Mouse (Mus musculus) limb, embryonic 10.5 days (tissue): Measurements from ENCODE around the gene Twsg1. TPM values are rescaled to one million over a fixed set of nuclear protein-coding genes. Genes with fewer than 3 reads are reported as not detected.

Experiments used
- DNase-seq: peaks from one replicate; pipeline ENCODE4 v3.0.0-alpha.2; 2017; ENCODE audit warnings: low spot score
- H3K27ac ChIP-seq: fragments of 300-500 bp; sonication (generic); 2 replicates; pipeline ENCODE4 v1.5.1; 2016; ENCODE audit warnings: mild to moderate bottlenecking
- H3K27me3 ChIP-seq: fragments of 300-500 bp; sonication (generic); 2 replicates; pipeline ENCODE4 v1.6.1; 2016; ENCODE audit warnings: low read depth, mild to moderate bottlenecking; ENCODE audit not compliant: poor library complexity, severe bottlenecking
- H3K36me3 ChIP-seq: fragments of 300-500 bp; sonication (generic); 2 replicates; pipeline ENCODE4 v1.6.1; 2016; ENCODE audit warnings: mild to moderate bottlenecking, moderate library complexity
- H3K4me1 ChIP-seq: fragments of 300-500 bp; sonication (generic); 2 replicates; pipeline ENCODE4 v1.6.1; 2016
- H3K4me3 ChIP-seq: fragments of 300-500 bp; sonication (generic); 2 replicates; pipeline ENCODE4 v1.5.1; 2016; ENCODE audit warnings: mild to moderate bottlenecking, moderate library complexity
- H3K9me3 ChIP-seq: fragments of 300-500 bp; sonication (generic); replicated peaks from 2 replicates; pipeline ENCODE4 v1.6.1; 2016; ENCODE audit warnings: mild to moderate bottlenecking
- WGBS: fragments of 180-500 bp; shearing (Covaris S2); methylation state at CpG from one replicate; pipeline ENCODE4 v1.1.7; 2016; 5-methylcytosine and 5-hydroxymethylcytosine counted together
- polyA plus RNA-seq: library from polyadenylated mRNA; unstranded; fragments of >200 nt; fragmentation: Nextera tagmentation; extraction: Ambion mirVana; gene quantifications from 2 replicates; pipeline ENCODE4 v1.2.1, GENCODE M21; 2016

The Twsg1 gene
- polyA plus RNA-seq, 1 experiment from 2014 or later, result 109 TPM

DNA sequence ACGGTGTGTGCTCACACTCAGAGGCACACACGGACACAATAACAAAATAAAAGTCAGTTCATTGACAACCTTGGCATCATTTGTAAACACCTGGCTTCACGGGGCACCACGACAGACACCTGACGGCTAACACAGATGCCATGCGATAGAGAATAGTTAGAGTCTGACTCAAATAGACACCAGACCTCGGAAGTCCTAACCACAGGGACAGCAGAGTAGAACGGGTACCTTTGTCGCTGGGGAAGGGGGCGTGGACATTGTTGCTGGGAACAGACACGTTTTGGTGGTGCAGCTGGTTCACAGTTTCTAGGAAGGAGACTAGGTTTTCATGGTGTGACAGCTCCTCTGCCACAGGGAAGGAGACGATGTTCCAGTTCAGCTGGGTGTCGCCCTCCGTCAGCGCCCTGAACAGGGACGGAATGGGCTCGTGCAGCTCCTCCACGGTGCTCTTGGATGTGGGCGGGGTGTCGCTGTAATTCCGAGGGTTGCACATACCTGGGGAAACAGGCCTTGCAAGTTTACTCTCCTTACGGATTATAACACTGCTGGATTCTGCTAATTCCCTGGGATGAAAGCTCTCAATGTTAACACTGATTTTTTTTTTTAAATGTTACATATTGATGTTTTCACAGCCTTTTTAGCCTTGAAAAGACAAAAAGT, 21.6 kb downstream of the Twsg1 start:
- WGBS, result 89% methylated on average over 22 of the region's 22 CpGs
- no peaks in the 10 kb centered on the region for H3K27me3 ChIP-seq
- H3K36me3 ChIP-seq, result peaks cover 80% of the 10 kb centered on the region
- H3K4me3 ChIP-seq, result no peak overlapping the region
- H3K9me3 ChIP-seq, result no peaks in the 10 kb centered on the region
- DNase-seq, result no peak
- no peak overlapping the region for H3K27ac ChIP-seq
- no peaks in the 10 kb centered on the region for H3K4me1 ChIP-seq

DNA sequence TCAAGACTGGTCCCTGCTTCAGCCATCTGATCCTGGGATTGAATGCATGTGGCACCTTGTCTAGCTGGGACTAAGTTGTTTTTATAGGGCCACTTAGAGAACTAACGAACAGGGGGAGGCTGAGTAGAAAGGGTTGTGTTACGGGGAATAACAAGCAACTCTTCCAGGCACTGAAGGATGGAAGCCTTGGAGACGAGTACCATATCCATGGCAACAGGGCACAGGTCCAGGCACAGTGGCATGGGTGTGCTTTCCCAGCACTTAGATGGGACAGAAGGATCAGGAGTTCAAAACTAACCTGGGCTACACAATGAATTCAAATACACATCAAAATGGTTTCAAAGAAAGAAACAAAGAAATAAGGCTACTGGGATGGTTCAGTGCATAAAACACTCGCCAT, 23.9 kb downstream of the Twsg1 start:
- no peaks in the 10 kb centered on the region for H3K9me3 ChIP-seq
- no peak overlapping the region for H3K27ac ChIP-seq
- H3K36me3 ChIP-seq, result peaks cover 78% of the 10 kb centered on the region
- no peak for DNase-seq
- 75% methylated on average over 4 of the region's 4 CpGs for WGBS
- H3K4me1 ChIP-seq, result no peaks in the 10 kb centered on the region
- H3K27me3 ChIP-seq, result no peaks in the 10 kb centered on the region
- H3K4me3 ChIP-seq, result no peak overlapping the region

DNA sequence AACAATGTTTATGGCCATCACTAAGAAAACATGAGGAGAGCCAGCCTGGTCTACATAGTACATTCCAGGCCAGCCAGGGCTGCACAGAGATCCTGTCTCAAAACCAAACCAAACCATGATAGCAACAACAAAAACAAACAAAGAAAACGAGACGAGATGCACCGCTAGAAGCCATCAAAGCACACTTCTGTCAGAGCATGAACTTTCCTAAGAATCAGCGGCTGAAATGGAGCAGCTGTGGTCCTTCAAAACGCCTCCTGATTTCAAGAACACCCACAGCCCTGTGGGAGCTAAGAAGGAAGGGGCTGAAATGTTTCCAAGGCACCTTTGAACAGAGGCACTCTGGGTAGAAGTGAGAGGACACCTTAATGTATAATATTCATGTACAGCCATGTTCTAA, 26.8 kb downstream of the Twsg1 start:
- no peak overlapping the region for H3K27ac ChIP-seq
- no peak for DNase-seq
- H3K27me3 ChIP-seq, result no peaks in the 10 kb centered on the region
- no peaks in the 10 kb centered on the region for H3K4me1 ChIP-seq
- H3K36me3 ChIP-seq, result peaks cover 84% of the 10 kb centered on the region
- H3K4me3 ChIP-seq, result no peak overlapping the region
- no peaks in the 10 kb centered on the region for H3K9me3 ChIP-seq
- WGBS, result 77% methylated on average over 5 of the region's 5 CpGs

DNA sequence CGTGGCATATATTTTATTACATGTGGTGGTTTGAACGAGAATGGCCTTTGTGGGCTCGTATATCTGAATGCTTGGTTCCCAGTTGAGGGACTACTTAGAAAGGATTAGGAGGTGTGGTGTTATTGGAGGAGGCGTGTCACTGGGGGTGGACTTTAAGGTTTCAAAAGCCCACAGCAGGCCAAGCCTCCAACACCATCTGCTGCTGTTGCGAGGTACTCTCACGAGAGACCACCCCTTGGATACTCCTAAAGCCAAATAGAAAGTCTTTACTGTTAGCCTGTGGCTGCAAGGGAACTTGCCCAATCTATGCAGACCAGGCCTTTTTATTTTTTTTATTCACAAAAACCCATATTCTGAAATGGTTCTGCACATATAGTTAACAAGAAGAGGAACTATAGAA, 29.1 kb downstream of the Twsg1 start:
- Histone ChIP-seq H3K27me3 (no peaks in the 10 kb centered on the region), H3K4me3 (no peak overlapping the region), H3K27ac (no peak overlapping the region), H3K9me3 (no peaks in the 10 kb centered on the region), H3K36me3 (peaks cover 71% of the 10 kb centered on the region), H3K4me1 (no peaks in the 10 kb centered on the region)
- 89% methylated on average over 6 of the region's 6 CpGs for WGBS
- no peak for DNase-seq

GRCm38 (mm10) chr17:65919235-65919634, 31.8 kb downstream of the Twsg1 start:
- H3K27ac ChIP-seq, result no peak overlapping the region
- no peaks in the 10 kb centered on the region for H3K9me3 ChIP-seq
- WGBS, result 83% methylated on average over 3 of the region's 3 CpGs
- H3K36me3 ChIP-seq, result peaks cover 45% of the 10 kb centered on the region
- DNase-seq, result no peak
- peaks cover 2% of the 10 kb centered on the region for H3K4me1 ChIP-seq
- H3K27me3 ChIP-seq, result no peaks in the 10 kb centered on the region
- H3K4me3 ChIP-seq, result no peak overlapping the region

DNA sequence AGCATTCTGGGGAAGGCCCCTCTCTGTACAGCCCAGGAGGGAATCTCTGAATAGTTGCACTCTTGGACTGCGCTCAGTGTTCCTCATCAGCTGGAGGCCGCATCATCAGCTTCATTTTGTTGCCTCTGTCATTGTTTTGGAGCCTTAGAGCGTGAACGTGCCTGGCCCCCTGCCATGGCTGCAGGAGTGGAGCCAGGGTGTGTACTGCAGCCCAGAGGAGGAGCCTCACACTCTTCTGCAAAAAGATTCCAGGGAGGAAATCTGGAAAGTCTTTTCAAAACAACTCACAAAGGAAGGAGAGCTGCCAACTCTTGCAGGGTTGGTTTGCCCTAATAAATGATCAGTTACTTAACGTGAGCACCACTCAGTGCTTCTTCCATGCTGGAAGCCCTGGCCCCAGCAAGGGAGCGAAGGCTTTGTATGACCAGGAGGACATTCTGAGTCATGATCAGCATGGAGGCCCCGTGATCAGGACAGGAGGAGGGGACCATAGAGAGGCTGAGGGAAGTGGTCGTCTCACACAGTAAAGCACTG, 34.8 kb downstream of the Twsg1 start:
- Histone ChIP-seq H3K4me1 (peaks cover 12% of the 10 kb centered on the region), H3K36me3 (peaks cover 18% of the 10 kb centered on the region), H3K27me3 (no peaks in the 10 kb centered on the region), H3K27ac (no peak overlapping the region), H3K4me3 (no peak overlapping the region), H3K9me3 (no peaks in the 10 kb centered on the region)
- 77% methylated on average over 8 of the region's 8 CpGs for WGBS
- DNase-seq, result no peak

DNA sequence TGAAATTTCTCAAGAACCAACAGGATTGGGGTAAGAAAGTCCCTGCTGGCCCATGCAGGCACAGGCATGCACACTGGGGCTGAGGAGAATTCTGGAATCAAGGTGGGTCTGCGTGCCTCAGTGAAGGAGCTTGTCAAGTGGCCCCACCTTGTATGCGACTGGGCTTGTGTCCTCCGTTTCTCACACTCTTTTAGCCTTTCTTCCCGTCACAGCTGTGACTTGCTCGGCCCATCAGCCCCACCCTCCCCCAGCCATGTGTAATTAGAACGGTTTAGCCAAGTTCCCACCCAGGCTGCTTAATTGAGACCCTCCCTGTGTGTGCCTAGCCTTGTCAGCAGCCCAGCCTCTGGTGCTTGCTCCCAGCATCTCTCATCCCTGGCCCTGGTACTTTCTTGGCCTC, 36.9 kb downstream of the Twsg1 start:
- Histone ChIP-seq H3K4me3 (no peak overlapping the region), H3K4me1 (peaks cover 15% of the 10 kb centered on the region), H3K36me3 (peaks cover 8% of the 10 kb centered on the region), H3K27me3 (no peaks in the 10 kb centered on the region), H3K27ac (no peak overlapping the region), H3K9me3 (no peaks in the 10 kb centered on the region)
- WGBS, result 42% methylated on average over 6 of the region's 6 CpGs
- no peak for DNase-seq

GRCm38 (mm10) chr17:65912202-65912601, 38.8 kb downstream of the Twsg1 start:
- Histone ChIP-seq H3K4me3 (no peak overlapping the region), H3K4me1 (peaks cover 17% of the 10 kb centered on the region), H3K27me3 (no peaks in the 10 kb centered on the region), H3K9me3 (no peaks in the 10 kb centered on the region), H3K27ac (no peak overlapping the region), H3K36me3 (no peaks in the 10 kb centered on the region; the same call in 1 of the 2 replicates)
- 89% methylated on average over 2 of the region's 2 CpGs for WGBS
- DNase-seq, result no peak

GRCm38 (mm10) chr17:65911285-65912069, 39.5 kb downstream of the Twsg1 start:
- no peaks in the 10 kb centered on the region for H3K27me3 ChIP-seq
- H3K36me3 ChIP-seq, result no peaks in the 10 kb centered on the region; the same call in 1 of the 2 replicates
- WGBS, result 70% methylated on average over 15 of the region's 15 CpGs
- no peaks in the 10 kb centered on the region for H3K9me3 ChIP-seq
- no peak overlapping the region for H3K4me3 ChIP-seq
- peaks cover 24% of the 10 kb centered on the region for H3K4me1 ChIP-seq
- DNase-seq, result no peak
- H3K27ac ChIP-seq, result peak overlapping the region; percentile 56; the same call in 1 of the 2 replicates

GRCm38 (mm10) chr17:65908270-65908669, 42.8 kb downstream of the Twsg1 start:
- H3K36me3 ChIP-seq, result 0 out of 2 replicates have a peak, but pooled peaks cover 2% of the 10 kb centered on the region
- H3K9me3 ChIP-seq, result 0 out of 2 replicates have a peak, but pooled peaks cover 1% of the 10 kb centered on the region
- no peak overlapping the region for H3K4me3 ChIP-seq
- no peak overlapping the region for H3K27ac ChIP-seq
- H3K27me3 ChIP-seq, result no peaks in the 10 kb centered on the region
- H3K4me1 ChIP-seq, result peaks cover 24% of the 10 kb centered on the region
- no peak for DNase-seq

- Histone ChIP-seq H3K36me3 (0 out of 2 replicates have a peak, but pooled peaks cover 2% of the 10 kb centered on the region), H3K27me3 (no peaks in the 10 kb centered on the region), H3K4me3 (no peak overlapping the region), H3K4me1 (peaks cover 24% of the 10 kb centered on the region), H3K27ac (peak overlapping the region; percentile 28; the same call in 1 of the 2 replicates), H3K9me3 (0 out of 2 replicates have a peak, but pooled peaks cover 1% of the 10 kb centered on the region)
- no peak for DNase-seq
- WGBS, result 68% methylated on average over 11 of the region's 11 CpGs
These were observed 44.1 kb downstream of the Twsg1 start for GRCm38 (mm10) chr17:65906895-65907401.

DNA sequence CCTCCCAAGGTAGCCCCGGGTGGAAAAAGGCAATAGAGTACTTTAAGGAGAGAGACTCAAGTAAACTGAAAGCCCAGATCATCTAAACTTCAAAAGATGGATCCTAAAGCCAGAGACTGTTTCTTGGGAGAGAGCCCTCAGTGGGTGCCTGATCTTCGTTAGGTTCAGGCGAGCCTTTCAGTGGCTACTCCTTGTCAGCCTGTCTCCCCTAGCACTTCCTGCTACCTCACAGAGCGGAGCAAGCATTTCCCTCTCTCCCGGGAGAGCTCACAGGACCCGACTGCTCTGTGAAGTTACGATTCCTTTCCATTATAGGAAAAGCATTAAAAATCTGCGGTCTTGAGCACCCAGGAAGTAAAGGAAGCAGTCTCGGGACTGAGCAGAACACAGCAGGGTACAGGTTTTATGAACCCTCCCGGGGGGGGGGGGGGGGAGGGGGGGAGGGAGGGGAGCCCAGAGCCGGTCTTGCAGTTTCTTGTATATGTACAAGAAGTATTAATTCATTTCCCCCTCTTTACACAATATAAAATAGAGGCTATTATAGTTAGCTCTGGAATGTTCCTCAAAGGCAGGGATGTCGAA, 44.6 kb downstream of the Twsg1 start:
- DNase-seq, result no peak
- Histone ChIP-seq H3K4me3 (no peak overlapping the region), H3K27ac (peak overlapping the region; percentile 28; the same call in 1 of the 2 replicates), H3K27me3 (no peaks in the 10 kb centered on the region), H3K9me3 (0 out of 2 replicates have a peak, but pooled peaks cover 1% of the 10 kb centered on the region), H3K36me3 (0 out of 2 replicates have a peak, but pooled peaks cover 2% of the 10 kb centered on the region), H3K4me1 (peaks cover 19% of the 10 kb centered on the region)
- 47% methylated on average over 12 of the region's 12 CpGs for WGBS
